Mouse (Mus musculus) naive thymus-derived CD4-positive, alpha-beta T cell, adult 5 months (primary cell): ENCODE data around the gene St3gal6. TPM values are rescaled to one million over a fixed set of nuclear protein-coding genes. Genes with fewer than 3 reads are reported as not detected.

ENCODE experiments used
- polyA plus RNA-seq: library from polyadenylated mRNA; unstranded; fragments of 100-300 nt; shearing (Covaris generic); gene quantifications from one replicate; pipeline ENCODE4 v1.2.1, GENCODE M21; 2017

St3gal6 gene
- 31.8 TPM for polyA plus RNA-seq

DNA sequence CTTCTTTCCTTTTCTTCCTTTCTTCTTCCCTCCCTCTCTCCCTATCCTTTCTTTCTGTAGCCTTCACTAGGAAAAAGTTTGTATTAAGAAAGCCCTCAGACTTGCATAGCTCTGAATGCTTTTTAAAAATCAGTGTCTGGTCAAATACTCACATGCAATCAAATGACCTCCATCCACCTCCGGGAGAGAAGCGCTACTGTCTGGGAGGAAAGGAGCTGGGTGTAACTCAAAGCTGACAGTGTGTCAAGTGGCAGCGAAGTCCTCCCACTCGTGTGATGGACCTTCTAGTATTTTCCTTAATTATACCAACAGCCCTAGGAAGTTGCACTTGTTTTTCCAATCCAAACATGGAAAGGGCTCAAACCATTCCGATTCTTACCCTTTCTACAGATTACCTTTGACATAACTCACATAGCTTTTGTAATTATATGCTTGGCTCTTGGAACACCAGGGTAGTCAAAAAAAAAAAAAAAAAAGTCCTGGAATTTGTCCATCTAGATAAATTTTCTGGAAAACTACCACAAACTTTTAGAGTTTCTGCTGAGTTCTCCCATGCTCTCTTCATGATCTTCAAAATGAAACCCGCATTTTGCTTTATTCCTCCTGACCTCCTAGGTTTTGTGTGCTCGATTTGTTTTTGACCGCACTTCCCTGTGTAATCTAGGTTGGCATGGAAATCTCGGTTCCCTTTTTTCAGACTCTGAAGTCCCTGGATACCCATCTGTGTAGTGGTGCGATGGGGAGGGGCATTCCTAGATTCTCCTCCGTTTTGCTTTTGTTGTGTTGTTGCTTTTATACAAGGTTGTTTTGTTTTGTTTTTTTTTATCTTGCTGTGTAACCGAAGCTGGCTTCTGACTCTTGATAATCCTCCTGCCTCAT is at the start of gene St3gal6:
Gene St3gal6 (minus strand): TSS at position 272 of the 879 bp plus-strand sequence.

Other genes starting within 250 kb of the St3gal6 start
- 0.26 TPM for gene Dcbld2, start 115.8 kb downstream of the St3gal6 start, polyA plus RNA-seq
- not detected for gene Gm813, start 92.7 kb upstream of the St3gal6 start, polyA plus RNA-seq
- not detected for gene E330017A01Rik, start 114.5 kb upstream of the St3gal6 start, polyA plus RNA-seq
- 14.5 TPM for gene Cpox, start 146.0 kb upstream of the St3gal6 start, polyA plus RNA-seq
- not detected for gene Gpr15, start 194.8 kb upstream of the St3gal6 start, polyA plus RNA-seq
- 72.7 TPM for gene Cldnd1, start 203.7 kb upstream of the St3gal6 start, polyA plus RNA-seq
- gene Olfr172, start 238.9 kb upstream of the St3gal6 start, polyA plus RNA-seq, result not detected